Comparison of ENCODE assay signal across 22 mouse cellular contexts in the genomic region with DNA sequence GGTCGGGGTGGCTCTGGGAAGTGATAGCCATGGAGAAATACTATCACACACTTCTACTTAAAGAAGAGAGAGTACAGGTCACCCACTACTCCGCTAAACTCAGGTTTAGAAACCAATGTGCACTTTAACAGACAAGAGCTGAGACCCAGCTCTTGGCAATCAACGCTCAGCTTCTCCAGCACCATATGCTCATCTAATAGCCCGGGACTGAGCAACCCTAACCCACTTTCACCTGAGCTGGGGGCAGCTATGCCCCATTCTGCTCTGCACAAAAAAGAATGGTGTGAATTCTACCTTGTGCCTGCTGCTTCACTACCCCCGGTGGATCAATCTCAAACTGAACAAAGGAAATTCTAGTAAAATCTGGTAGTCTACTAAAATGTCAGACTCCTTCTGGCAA. TPM values are rescaled to one million over a fixed set of nuclear protein-coding genes. Genes with fewer than 3 reads are reported as not detected.
"Had no signal": no experiment of that assay in that cellular context is flagged by ENCODE, and none has a peak within 500 bp of the region (broad histone marks: within the 10 kb centered on the region; RNA-seq: fewer than 3 reads in every experiment).

No protein-coding gene starts in this region.

- H3K9me3 ChIP-seq: limb, embryonic 10.5 days; liver, embryonic 12.5 days; lung, embryonic 15.5 days; midbrain, embryonic 13.5 days; stomach, embryonic 15.5 days had no signal

- H3K4me3 ChIP-seq: left cerebral cortex, adult 2 months; limb, embryonic 10.5 days; liver, embryonic 12.5 days; lung, embryonic 15.5 days; midbrain, embryonic 13.5 days; stomach, embryonic 15.5 days had no signal

- H3K27me3 ChIP-seq: liver, embryonic 12.5 days; lung, embryonic 15.5 days; midbrain, embryonic 13.5 days; stomach, embryonic 15.5 days had no signal

- ATAC-seq: liver, embryonic 12.5 days; midbrain, embryonic 13.5 days had no signal

- DNase-seq: kidney, postnatal 10 days; kidney, postnatal 4 days; lung, postnatal 14 days; right cerebral cortex, postnatal 14 days; thymus, adult 2 months; thymus, postnatal 25 days had no signal

- H3K4me1 ChIP-seq: limb, embryonic 10.5 days; lung, embryonic 15.5 days; midbrain, embryonic 13.5 days; stomach, embryonic 15.5 days had no signal

- H3K27ac ChIP-seq: left cerebral cortex, adult 2 months; limb, embryonic 10.5 days; liver, embryonic 12.5 days; lung, embryonic 15.5 days; macrophage; midbrain, embryonic 13.5 days; stomach, embryonic 15.5 days had no signal

RNA-seq across cellular contexts. Expression of a gene that starts 22.2 kb away (rescaled TPM):
- total RNA-seq: layer of hippocampus, postnatal 25 days; left cerebral cortex, postnatal 14 days had no signal
- polyA plus RNA-seq: kidney, embryonic 14.5 days; macrophage; neural tube, embryonic 14.5 days had no signal

RNA-seq across cellular contexts. Expression of a gene that starts 59.9 kb away (rescaled TPM):
- total RNA-seq: layer of hippocampus, adult 8-10 months; layer of hippocampus, postnatal 25 days; left cerebral cortex, adult 2 months; left cerebral cortex, postnatal 14 days; midbrain, postnatal 0 days had no signal
- polyA plus RNA-seq: kidney, embryonic 14.5 days; limb, embryonic 10.5 days; limb, embryonic 14.5 days; lung, embryonic 15.5 days; macrophage; midbrain, embryonic 13.5 days; midbrain, postnatal 0 days; neural tube, embryonic 14.5 days; spleen, adult 2 months; urinary bladder, adult 2 months had no signal
